Mouse (Mus musculus) E14TG2a.4 (cell line): ENCODE data around the gene C77080.

ENCODE experiments used
- CTCF ChIP-seq: conservative IDR thresholded peaks from 2 replicates; pipeline ENCODE4 v1.5.1; 2014; ENCODE audit warnings: low read length
- NANOG ChIP-seq: IDR thresholded peaks from 2 replicates; pipeline ENCODE4 v1.6.1; 2014; ENCODE audit warnings: borderline replicate concordance, low read length, mixed read lengths
- POU5F1 ChIP-seq: IDR thresholded peaks from 2 replicates; pipeline ENCODE4 v1.6.1; 2014; ENCODE audit warnings: low read length, borderline replicate concordance

GRCm38 (mm10) chr4:129248243-129248767 is 12.9 kb downstream of the C77080 start:
- TF ChIP-seq CTCF (no peak), POU5F1 (no peak), NANOG (no peak)
